Mouse (Mus musculus) liver, postnatal 0 days (tissue): ENCODE measurements around the gene Trmt2a.

Experiments used
- CTCF ChIP-seq: sonication (generic); IDR thresholded peaks from 2 replicates; pipeline ENCODE4 v1.5.1; 2016; ENCODE audit warnings: antibody characterized with exemption, low read depth
- EP300 ChIP-seq: IDR thresholded peaks from 2 replicates; pipeline ENCODE4 v1.6.1; 2016; ENCODE audit warnings: antibody characterized with exemption, low read depth, mild to moderate bottlenecking

- TF ChIP-seq CTCF (no peak), EP300 (no peak)
These were observed 18.9 kb upstream of the Trmt2a start for GRCm38 (mm10) chr16:18229622-18230021.
